Mouse (Mus musculus): ENCODE data around the gene Bap1. TPM values are rescaled to one million over a fixed set of nuclear protein-coding genes. Genes with fewer than 3 reads are reported as not detected.
A peak's percentile ranks its signal among the peaks of the same experiment; 100 is the strongest.

The Bap1 gene
- total and polyA plus RNA-seq, 3 experiments: 42.5 to 66.3 (median 47.0) TPM

DNA sequence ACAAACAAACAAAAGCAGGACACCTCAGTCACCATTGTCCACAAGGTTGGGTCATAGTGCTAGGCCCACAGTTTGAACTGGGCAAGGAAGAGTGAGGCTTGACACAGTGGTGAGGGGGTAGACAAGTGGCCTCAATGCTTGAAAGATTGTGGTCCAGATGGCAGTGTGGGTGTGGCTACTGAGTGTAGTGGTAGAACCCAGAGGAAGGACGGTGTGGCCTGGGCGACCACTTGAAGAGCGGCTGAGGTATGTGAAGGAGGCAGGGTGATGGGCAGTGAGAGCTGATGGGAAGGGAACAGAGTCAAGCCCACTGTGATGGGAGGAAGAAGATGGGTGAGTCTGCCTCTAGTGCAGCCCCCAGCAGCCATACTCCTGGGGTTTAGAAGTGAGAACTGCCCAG is 36.6 kb upstream of the Bap1 start:
- no peak for ATAC-seq (ENCODE audit: extremely low read depth, insufficient number of reproducible peaks, low FRiP score, poor library complexity, severe bottlenecking)
- H3K27me3 ChIP-seq (ENCODE audit: insufficient read depth, low read length): peaks cover 81% of the 10 kb centered on the region
- H3K4me3 ChIP-seq (ENCODE audit: low read depth, low read length): no peak overlapping the region
- no peaks in the 10 kb centered on the region for H3K36me3 ChIP-seq (replicated peaks)
- no peak for DNase-seq (ENCODE audit: low spot score)
- no peaks in the 10 kb centered on the region for H3K9me3 ChIP-seq (replicated peaks)
- H3K4me1 ChIP-seq (ENCODE audit: insufficient read depth, low read depth, low read length): peaks cover 8% of the 10 kb centered on the region
- no peak for TF ChIP-seq POLR2AphosphoS5 (IDR thresholded peaks at IDR 0.05; ENCODE audit: insufficient replicate concordance, low read depth, low read length)
- TF ChIP-seq CTCF (IDR thresholded peaks at IDR 0.05; ENCODE audit: low read depth, low read length): no peak
- no peak for TF ChIP-seq GATA1 (IDR thresholded peaks at IDR 0.05; ENCODE audit: borderline replicate concordance, low read length)
- TF ChIP-seq TAL1 (conservative IDR thresholded peaks at IDR 0.05; ENCODE audit: low read depth, low read length): no peak
- TF ChIP-seq GATA2 (IDR thresholded peaks at IDR 0.05; ENCODE audit: borderline replicate concordance, low read depth, low read length): no peak

DNA sequence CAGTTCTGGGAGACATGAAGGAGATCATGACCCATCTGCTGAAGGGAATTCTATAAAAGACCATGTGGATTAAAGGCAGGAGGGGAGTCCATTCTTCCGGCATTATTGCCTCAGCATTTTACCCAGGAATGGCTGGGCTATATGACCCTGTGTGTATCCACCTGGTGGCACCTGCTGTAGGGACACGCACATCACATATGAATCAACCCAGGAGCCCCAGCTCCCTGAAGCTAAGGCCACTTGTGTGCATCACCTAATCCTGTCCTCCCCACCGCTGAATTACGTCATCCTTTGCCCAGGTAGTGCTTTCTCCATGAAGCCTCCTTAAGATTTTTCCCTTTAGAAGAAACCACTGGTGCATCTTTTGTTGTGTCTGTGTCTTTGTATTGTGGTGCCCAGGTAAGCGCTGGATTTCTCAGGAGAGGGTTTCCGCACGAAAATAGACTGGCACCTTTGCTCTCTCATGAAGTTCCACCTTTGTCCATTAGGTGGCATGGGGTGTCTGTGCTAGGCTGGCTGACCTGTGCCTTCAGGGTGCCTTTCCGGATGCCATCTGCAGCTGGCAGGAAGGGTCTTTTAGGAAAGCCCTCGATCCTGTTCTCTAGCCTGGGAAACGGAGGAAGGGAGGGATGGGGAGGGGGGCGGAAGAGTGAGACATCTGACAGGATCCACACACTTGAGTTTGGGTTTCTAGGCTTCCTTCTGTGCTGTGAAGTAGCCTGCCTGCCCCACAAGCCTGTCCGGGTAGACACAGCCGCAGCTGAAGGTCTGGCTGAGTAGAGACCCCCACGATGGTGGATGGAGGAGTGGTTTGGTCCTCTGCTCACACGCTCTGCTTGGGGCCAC is 35.9 kb upstream of the Bap1 start:
- ATAC-seq (ENCODE audit: extremely low read depth, insufficient number of reproducible peaks, low FRiP score, poor library complexity, severe bottlenecking): no peak
- peaks cover 74% of the 10 kb centered on the region for H3K27me3 ChIP-seq (ENCODE audit: insufficient read depth, low read length)
- H3K4me3 ChIP-seq (ENCODE audit: low read depth, low read length): no peak overlapping the region
- H3K9me3 ChIP-seq (replicated peaks): no peaks in the 10 kb centered on the region
- H3K4me1 ChIP-seq (ENCODE audit: insufficient read depth, low read depth, low read length): peaks cover 8% of the 10 kb centered on the region
- no peaks in the 10 kb centered on the region for H3K36me3 ChIP-seq (replicated peaks)
- DNase-seq (ENCODE audit: low spot score): peak; percentile 64
- TF ChIP-seq POLR2AphosphoS5 (IDR thresholded peaks at IDR 0.05; ENCODE audit: insufficient replicate concordance, low read depth, low read length) (no peak), GATA2 (IDR thresholded peaks at IDR 0.05; ENCODE audit: borderline replicate concordance, low read depth, low read length) (no peak), GATA1 (IDR thresholded peaks at IDR 0.05; ENCODE audit: borderline replicate concordance, low read length) (no peak), TAL1 (conservative IDR thresholded peaks at IDR 0.05; ENCODE audit: low read depth, low read length) (no peak), CTCF (IDR thresholded peaks at IDR 0.05; ENCODE audit: low read depth, low read length) (peak; percentile 49; the same call in 1 of the 2 replicates)

DNA sequence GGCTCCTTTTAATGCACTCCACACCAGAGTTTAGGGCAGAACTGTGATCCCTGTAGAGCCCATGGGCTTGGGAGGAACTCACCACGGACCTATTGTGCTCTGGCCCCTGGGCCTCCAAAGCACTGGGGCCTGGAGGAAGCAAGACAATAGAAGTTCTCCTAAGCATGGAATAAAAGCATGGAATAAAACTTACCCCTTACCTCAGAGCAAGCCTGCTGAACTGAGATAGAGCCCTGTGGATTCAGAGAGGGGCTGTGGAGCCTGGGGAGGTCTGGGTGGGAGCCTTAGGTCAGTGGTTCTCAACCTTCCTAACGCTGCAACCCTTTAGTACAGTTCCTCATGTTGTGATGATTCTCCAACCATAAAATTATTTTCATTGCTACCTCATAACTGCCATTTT is 34.4 kb upstream of the Bap1 start, which contains the start of gene Nisch:
Gene Nisch, minus strand, starts transcription at position 101 of the 400 bp plus-strand sequence.
- Histone ChIP-seq H3K9me3 (replicated peaks) (no peaks in the 10 kb centered on the region), H3K4me3 (ENCODE audit: low read depth, low read length) (no peak within 1 kb of the TSS), H3K36me3 (replicated peaks) (no peaks in the 10 kb centered on the region), H3K4me1 (ENCODE audit: insufficient read depth, low read depth, low read length) (peaks cover 4% of the 10 kb centered on the region), H3K27me3 (ENCODE audit: insufficient read depth, low read length) (peaks cover 76% of the 10 kb centered on the region)
- DNase-seq (ENCODE audit: low spot score): no peak
- no peak for ATAC-seq (ENCODE audit: extremely low read depth, insufficient number of reproducible peaks, low FRiP score, poor library complexity, severe bottlenecking)
- TF ChIP-seq CTCF (IDR thresholded peaks at IDR 0.05; ENCODE audit: low read depth, low read length) (no peak), GATA1 (IDR thresholded peaks at IDR 0.05; ENCODE audit: borderline replicate concordance, low read length) (no peak), POLR2AphosphoS5 (IDR thresholded peaks at IDR 0.05; ENCODE audit: insufficient replicate concordance, low read depth, low read length) (no peak), TAL1 (conservative IDR thresholded peaks at IDR 0.05; ENCODE audit: low read depth, low read length) (no peak), GATA2 (IDR thresholded peaks at IDR 0.05; ENCODE audit: borderline replicate concordance, low read depth, low read length) (no peak)

DNA sequence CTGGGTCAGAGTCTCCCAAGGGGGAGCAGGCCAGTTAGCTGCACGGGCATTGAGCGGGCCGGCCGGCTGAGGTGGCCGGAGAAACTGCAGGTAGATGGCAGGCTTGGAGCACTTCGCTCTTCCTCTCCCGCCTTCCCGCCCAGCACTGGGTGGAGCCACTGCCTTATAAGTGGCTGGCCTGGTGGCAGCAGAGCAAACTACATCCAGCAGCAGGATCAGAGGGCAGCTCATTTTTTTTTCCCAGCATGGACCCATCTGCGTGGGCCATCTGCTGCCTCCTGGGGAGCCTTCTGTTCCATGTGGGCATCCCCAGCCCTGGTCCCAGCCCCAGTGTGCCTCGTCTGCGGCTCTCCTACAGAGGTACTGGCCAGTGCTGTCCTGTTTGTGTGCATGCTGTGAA is 33.6 kb upstream of the Bap1 start, which contains the start of gene Sema3g:
Gene Sema3g, plus strand, starts transcription at position 195 of the 400 bp plus-strand sequence.
- ATAC-seq (ENCODE audit: extremely low read depth, insufficient number of reproducible peaks, low FRiP score, poor library complexity, severe bottlenecking) (no peak), DNase-seq (ENCODE audit: low spot score) (no peak)
- Histone ChIP-seq H3K4me1 (ENCODE audit: insufficient read depth, low read depth, low read length) (peaks cover 4% of the 10 kb centered on the region), H3K9me3 (replicated peaks) (no peaks in the 10 kb centered on the region), H3K27me3 (ENCODE audit: insufficient read depth, low read length) (peaks cover 75% of the 10 kb centered on the region), H3K4me3 (ENCODE audit: low read depth, low read length) (no peak within 1 kb of the TSS), H3K36me3 (replicated peaks) (no peaks in the 10 kb centered on the region)
- no peak for TF ChIP-seq CTCF (IDR thresholded peaks at IDR 0.05; ENCODE audit: low read depth, low read length)
- TF ChIP-seq GATA1 (IDR thresholded peaks at IDR 0.05; ENCODE audit: borderline replicate concordance, low read length): no peak
- TF ChIP-seq POLR2AphosphoS5 (IDR thresholded peaks at IDR 0.05; ENCODE audit: insufficient replicate concordance, low read depth, low read length): no peak
- no peak for TF ChIP-seq TAL1 (conservative IDR thresholded peaks at IDR 0.05; ENCODE audit: low read depth, low read length)
- no peak for TF ChIP-seq GATA2 (IDR thresholded peaks at IDR 0.05; ENCODE audit: borderline replicate concordance, low read depth, low read length)

DNA sequence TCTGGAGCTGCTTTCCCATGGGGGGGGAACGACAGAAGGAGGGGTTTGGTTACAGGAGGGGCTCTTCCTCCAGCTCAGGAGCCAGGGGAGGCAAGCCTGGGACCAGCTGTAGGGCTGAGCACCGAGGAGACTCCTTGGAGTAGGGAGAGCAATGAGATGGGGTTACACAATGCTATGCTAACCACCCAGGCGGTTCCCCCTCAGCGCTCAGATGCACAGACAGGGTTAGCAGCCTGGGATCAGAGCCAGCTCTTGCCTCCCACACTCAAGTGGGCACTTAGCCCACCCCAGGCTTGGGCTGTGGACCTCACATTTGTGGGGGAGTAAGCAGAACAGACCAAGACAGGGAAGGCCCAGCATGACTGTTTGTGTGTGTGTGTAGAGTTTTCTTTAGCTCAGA is 24.3 kb upstream of the Bap1 start:
- no peaks in the 10 kb centered on the region for H3K36me3 ChIP-seq (replicated peaks)
- H3K4me1 ChIP-seq (ENCODE audit: insufficient read depth, low read depth, low read length): peaks cover 3% of the 10 kb centered on the region
- no peak for ATAC-seq (ENCODE audit: extremely low read depth, insufficient number of reproducible peaks, low FRiP score, poor library complexity, severe bottlenecking)
- H3K4me3 ChIP-seq (ENCODE audit: low read depth, low read length): no peak overlapping the region
- H3K9me3 ChIP-seq (replicated peaks): no peaks in the 10 kb centered on the region
- H3K27me3 ChIP-seq (ENCODE audit: insufficient read depth, low read length): peaks cover 90% of the 10 kb centered on the region
- TF ChIP-seq CTCF (IDR thresholded peaks at IDR 0.05; ENCODE audit: low read depth, low read length) (no peak), POLR2AphosphoS5 (IDR thresholded peaks at IDR 0.05; ENCODE audit: insufficient replicate concordance, low read depth, low read length) (no peak), TAL1 (conservative IDR thresholded peaks at IDR 0.05; ENCODE audit: low read depth, low read length) (no peak), GATA1 (IDR thresholded peaks at IDR 0.05; ENCODE audit: borderline replicate concordance, low read length) (no peak), GATA2 (IDR thresholded peaks at IDR 0.05; ENCODE audit: borderline replicate concordance, low read depth, low read length) (no peak)
- no peak for DNase-seq (ENCODE audit: low spot score)

DNA sequence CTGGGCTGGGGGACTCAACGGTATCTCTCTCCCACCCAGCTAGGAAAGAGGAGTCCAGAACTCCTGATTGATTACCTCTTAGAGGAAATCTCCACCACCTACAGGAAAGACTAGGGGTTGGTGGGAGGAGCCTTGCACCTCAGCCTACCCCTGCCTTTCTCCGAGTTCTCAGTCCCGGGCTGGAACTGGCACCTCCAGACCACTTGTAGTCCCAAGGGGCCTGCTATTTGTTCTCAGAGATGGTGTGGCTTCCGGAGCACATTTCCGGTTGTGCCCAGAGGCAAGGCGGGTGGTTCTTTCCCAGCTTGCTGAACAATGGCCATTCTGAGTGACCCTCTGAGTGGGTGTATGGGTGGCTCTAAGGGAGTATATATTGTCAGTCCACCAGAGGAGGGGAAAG is 23.0 kb upstream of the Bap1 start:
- ATAC-seq (ENCODE audit: extremely low read depth, insufficient number of reproducible peaks, low FRiP score, poor library complexity, severe bottlenecking): no peak
- H3K27me3 ChIP-seq (ENCODE audit: insufficient read depth, low read length): peaks cover 91% of the 10 kb centered on the region
- H3K4me1 ChIP-seq (ENCODE audit: insufficient read depth, low read depth, low read length): peaks cover 3% of the 10 kb centered on the region
- no peaks in the 10 kb centered on the region for H3K9me3 ChIP-seq (replicated peaks)
- DNase-seq (ENCODE audit: low spot score): no peak
- H3K4me3 ChIP-seq (ENCODE audit: low read depth, low read length): no peak overlapping the region
- TF ChIP-seq GATA1 (IDR thresholded peaks at IDR 0.05; ENCODE audit: borderline replicate concordance, low read length): no peak
- H3K36me3 ChIP-seq (replicated peaks): no peaks in the 10 kb centered on the region

Data from G1E (cell line).